Mouse (Mus musculus): ENCODE data around the gene Kif3c. TPM values are rescaled to one million over a fixed set of nuclear protein-coding genes. Genes with fewer than 3 reads are reported as not detected.

Kif3c gene
- polyA plus RNA-seq, 1 experiment from 2014 or later, result 12.2 TPM

Other genes with a start within 250 kb of the Kif3c start
- 88.8 and 91.4 TPM in 2 replicates for gene Rab10, start 55.2 kb upstream of the Kif3c start, polyA plus RNA-seq (2014; fragmentation: Nextera tagmentation; extraction: Ambion mirVana)
- 24.1 and 25.6 TPM in 2 replicates for gene Asxl2, start 61.7 kb downstream of the Kif3c start, polyA plus RNA-seq (2014; fragmentation: Nextera tagmentation; extraction: Ambion mirVana)
- 36.1 and 37.5 TPM in 2 replicates for gene Dtnb, start 207.2 kb downstream of the Kif3c start, polyA plus RNA-seq (2014; fragmentation: Nextera tagmentation; extraction: Ambion mirVana)